Mouse (Mus musculus) embryonic facial prominence, embryonic 13.5 days (tissue): ENCODE measurements at regions not wholly inside any gene's neighbourhood (a gene's known extent, or its start where the extent isn't known, plus 50 kb on each side); places are given as distances from the start of the nearest gene placed in this dataset.

ENCODE experiments used
- ATAC-seq: fragments of 200-750 bp; cut with Nextera tagmentation; 2 replicates; pipeline ENCODE4 v1.8.0; 2017; ENCODE audit warnings: low read depth; ENCODE audit not compliant: insufficient number of reproducible peaks, insufficient read depth, low FRiP score, low TSS enrichment
- H3K27ac ChIP-seq: fragments of 300-500 bp; sonication (generic); 2 replicates; pipeline ENCODE4 v1.5.1; 2015; ENCODE audit warnings: moderate library complexity, mild to moderate bottlenecking, inconsistent platforms
- H3K27me3 ChIP-seq: fragments of 300-500 bp; sonication (generic); 2 replicates; pipeline ENCODE4 v1.6.1; 2015; ENCODE audit warnings: mild to moderate bottlenecking, inconsistent platforms
- H3K36me3 ChIP-seq: fragments of 300-500 bp; sonication (generic); 2 replicates; pipeline ENCODE4 v1.6.1; 2015; ENCODE audit warnings: mild to moderate bottlenecking, inconsistent platforms
- H3K4me1 ChIP-seq: fragments of 300-500 bp; sonication (generic); 2 replicates; pipeline ENCODE4 v1.6.1; 2015; ENCODE audit warnings: inconsistent platforms
- H3K4me2 ChIP-seq: fragments of 300-500 bp; sonication (generic); 2 replicates; pipeline ENCODE4 v1.6.1; 2015; ENCODE audit warnings: moderate library complexity, mild to moderate bottlenecking, inconsistent platforms
- H3K4me3 ChIP-seq: fragments of 300-500 bp; sonication (generic); 2 replicates; pipeline ENCODE4 v1.5.1; 2015; ENCODE audit warnings: mild to moderate bottlenecking, inconsistent platforms
- H3K9ac ChIP-seq: fragments of 300-500 bp; sonication (generic); 2 replicates; pipeline ENCODE4 v1.6.1; 2015; ENCODE audit warnings: mild to moderate bottlenecking, inconsistent platforms
- H3K9me3 ChIP-seq: fragments of 300-500 bp; sonication (generic); 2 replicates; pipeline ENCODE4 v1.6.1; 2016; ENCODE audit warnings: inconsistent platforms
- WGBS: fragments of 180-500 bp; shearing (Covaris S2); methylation state at CpG from one replicate; pipeline ENCODE4 v1.1.7; 2015; ENCODE audit warnings: mixed read lengths; 5-methylcytosine and 5-hydroxymethylcytosine counted together

DNA sequence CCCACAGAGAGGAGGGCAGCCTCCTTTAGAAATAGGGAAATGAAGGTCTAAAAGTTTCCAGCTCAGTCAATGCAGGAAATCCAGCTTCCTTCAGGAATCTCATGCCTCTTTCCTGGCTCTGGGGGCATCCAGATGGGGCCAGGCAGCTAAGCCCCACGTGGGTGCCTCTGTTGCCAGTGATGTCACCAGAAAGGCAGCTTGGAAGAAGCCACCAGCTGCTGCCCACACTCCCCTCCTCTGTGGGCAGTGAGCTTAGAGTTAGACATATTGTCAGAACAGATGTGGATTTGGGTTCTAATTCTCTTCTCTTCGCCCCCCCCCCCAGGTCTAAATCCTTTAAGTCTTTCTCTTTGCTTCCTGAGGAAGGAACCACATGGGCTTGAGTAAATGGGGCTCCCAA is 116.2 kb upstream of the Pja1 start:
- 40% methylated on average over 2 of the region's 2 CpGs for WGBS
- no peak overlapping the region for H3K27ac ChIP-seq
- H3K4me3 ChIP-seq: no peak overlapping the region
- H3K27me3 ChIP-seq: peaks cover 63% of the 10 kb centered on the region
- no peak overlapping the region for H3K4me2 ChIP-seq
- H3K9me3 ChIP-seq: no peaks in the 10 kb centered on the region
- no peaks in the 10 kb centered on the region for H3K36me3 ChIP-seq
- no peaks in the 10 kb centered on the region for H3K4me1 ChIP-seq
- ATAC-seq: no peak
- no peak overlapping the region for H3K9ac ChIP-seq

DNA sequence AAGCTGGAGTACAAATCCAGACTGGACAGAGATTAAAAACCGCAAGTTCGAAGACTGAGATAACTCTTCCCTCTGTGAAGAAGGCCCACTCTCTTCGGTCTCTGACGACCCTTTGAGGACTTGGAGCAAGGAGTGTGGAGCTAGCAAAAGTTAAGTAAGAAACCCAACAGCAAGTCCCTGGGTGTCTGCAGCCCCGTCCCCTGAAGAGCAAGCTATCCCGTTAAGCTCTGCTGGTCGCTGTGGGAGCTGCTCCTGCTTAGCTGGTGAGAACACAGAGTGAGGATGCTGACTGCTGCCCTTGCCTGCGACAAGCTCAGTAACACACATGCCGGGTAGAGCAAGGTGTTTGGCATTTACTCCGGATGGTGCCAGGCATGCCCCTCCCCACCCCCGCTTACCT is 115.2 kb upstream of the Pja1 start:
- ATAC-seq: no peak
- no peaks in the 10 kb centered on the region for H3K36me3 ChIP-seq
- peaks cover 6% of the 10 kb centered on the region; the same call in 1 of the 2 replicates for H3K4me1 ChIP-seq
- H3K27me3 ChIP-seq: peaks cover 65% of the 10 kb centered on the region
- no peak overlapping the region for H3K27ac ChIP-seq
- no peak overlapping the region for H3K9ac ChIP-seq
- no peak overlapping the region for H3K4me3 ChIP-seq
- 59% methylated on average over 11 of the region's 11 CpGs for WGBS
- H3K4me2 ChIP-seq: no peak overlapping the region
- H3K9me3 ChIP-seq: no peaks in the 10 kb centered on the region

DNA sequence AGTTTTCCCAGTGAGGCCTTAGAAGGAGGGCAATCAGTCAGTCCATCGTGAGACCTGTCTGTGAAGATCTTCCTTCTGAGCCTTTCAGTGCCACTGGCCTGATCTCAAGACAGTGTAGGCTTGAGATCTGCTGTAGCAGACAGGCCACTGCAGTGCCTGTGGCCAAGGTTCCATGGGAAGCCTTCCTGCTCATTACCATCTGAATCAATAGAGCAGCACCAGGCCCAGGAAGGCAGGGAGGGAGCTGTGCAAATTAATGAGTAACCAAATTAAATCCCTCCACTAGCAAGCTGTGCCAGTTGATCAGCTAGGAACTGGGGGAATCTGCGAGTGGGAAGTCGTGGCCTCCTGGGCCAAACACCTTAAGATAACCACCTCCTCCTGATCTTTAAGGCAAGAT is 114.6 kb upstream of the Pja1 start:
- ATAC-seq: no peak
- peaks cover 7% of the 10 kb centered on the region; the same call in 1 of the 2 replicates for H3K4me1 ChIP-seq
- H3K9ac ChIP-seq: no peak overlapping the region
- H3K9me3 ChIP-seq: no peaks in the 10 kb centered on the region
- peaks cover 67% of the 10 kb centered on the region for H3K27me3 ChIP-seq
- H3K4me3 ChIP-seq: no peak overlapping the region
- WGBS: 37% methylated on average over 3 of the region's 3 CpGs
- H3K4me2 ChIP-seq: no peak overlapping the region
- H3K27ac ChIP-seq: no peak overlapping the region
- no peaks in the 10 kb centered on the region for H3K36me3 ChIP-seq

DNA sequence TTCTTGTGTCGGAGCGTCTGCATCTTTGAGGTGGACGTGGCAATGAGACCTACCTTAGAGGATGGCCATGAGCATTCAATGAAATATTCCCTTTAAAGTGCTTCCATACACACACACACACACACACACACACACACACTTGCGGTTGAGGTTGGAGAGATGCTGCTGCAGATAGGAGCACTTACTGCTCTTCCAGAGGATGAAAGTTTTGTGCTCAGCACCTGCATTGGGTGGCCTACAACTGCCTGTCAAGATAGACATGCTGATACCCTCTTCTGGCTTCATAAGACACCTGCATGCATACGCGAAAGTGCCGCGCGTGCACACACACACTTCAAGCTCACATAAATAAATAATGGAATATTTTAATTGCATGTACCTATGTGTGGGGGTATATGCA is 111.5 kb upstream of the Pja1 start:
- no peak overlapping the region for H3K4me2 ChIP-seq
- no peak for ATAC-seq
- 93% methylated on average over 9 of the region's 9 CpGs for WGBS
- H3K9me3 ChIP-seq: no peaks in the 10 kb centered on the region
- H3K36me3 ChIP-seq: no peaks in the 10 kb centered on the region
- no peak overlapping the region for H3K4me3 ChIP-seq
- H3K27me3 ChIP-seq: peaks cover 73% of the 10 kb centered on the region
- H3K27ac ChIP-seq: no peak overlapping the region
- peaks cover 7% of the 10 kb centered on the region; the same call in 1 of the 2 replicates for H3K4me1 ChIP-seq
- no peak overlapping the region for H3K9ac ChIP-seq

DNA sequence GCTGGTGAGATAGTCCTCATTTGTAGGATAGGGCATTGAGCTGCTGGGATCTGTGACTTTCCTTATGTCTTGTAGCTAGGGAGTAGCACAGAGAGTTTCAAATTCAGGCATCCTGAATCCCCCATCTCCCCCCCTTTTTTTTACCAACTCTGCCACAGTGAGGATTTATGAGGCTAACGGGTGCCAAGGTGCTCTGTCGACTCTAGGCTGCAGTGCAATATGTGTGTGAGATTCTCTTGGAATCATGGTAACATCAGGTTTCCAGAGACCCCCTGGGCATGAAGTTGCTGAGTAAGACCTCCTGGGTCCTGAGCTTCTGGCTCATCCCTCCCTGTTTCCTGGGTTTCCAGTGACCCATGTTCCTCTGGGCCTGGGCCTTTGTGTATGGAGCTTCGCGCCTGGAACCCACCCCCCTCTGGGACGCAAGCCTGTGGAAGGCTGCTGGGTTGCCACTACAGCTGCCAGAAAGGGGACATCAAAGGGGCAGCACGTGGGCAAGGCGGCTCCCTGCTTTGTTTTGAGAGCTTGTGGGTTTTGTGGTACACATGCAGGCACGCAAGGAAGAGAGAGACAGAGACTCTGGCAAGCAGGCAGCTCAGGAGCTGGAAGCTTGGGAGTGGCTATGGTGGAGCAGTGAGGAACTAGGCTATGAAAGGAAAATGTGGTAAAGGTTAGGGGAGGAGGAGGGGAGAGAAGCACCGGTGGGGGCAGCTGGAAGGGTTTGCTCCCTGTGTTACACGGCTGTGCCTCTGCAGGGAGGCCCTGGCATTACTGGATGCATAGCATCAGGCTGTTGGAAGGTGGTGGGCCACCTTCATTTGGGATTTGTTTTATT is 110.8 kb upstream of the Pja1 start:
- no peak overlapping the region for H3K9ac ChIP-seq
- H3K4me3 ChIP-seq: no peak overlapping the region
- no peaks in the 10 kb centered on the region for H3K9me3 ChIP-seq
- no peaks in the 10 kb centered on the region for H3K36me3 ChIP-seq
- H3K27me3 ChIP-seq: peaks cover 71% of the 10 kb centered on the region
- peak overlapping the region; percentile 69; the same call in 1 of the 2 replicates for H3K27ac ChIP-seq
- 38% methylated on average over 10 of the region's 10 CpGs for WGBS
- H3K4me1 ChIP-seq: peaks cover 7% of the 10 kb centered on the region; the same call in 1 of the 2 replicates
- ATAC-seq: peak; percentile 80
- H3K4me2 ChIP-seq: no peak overlapping the region

DNA sequence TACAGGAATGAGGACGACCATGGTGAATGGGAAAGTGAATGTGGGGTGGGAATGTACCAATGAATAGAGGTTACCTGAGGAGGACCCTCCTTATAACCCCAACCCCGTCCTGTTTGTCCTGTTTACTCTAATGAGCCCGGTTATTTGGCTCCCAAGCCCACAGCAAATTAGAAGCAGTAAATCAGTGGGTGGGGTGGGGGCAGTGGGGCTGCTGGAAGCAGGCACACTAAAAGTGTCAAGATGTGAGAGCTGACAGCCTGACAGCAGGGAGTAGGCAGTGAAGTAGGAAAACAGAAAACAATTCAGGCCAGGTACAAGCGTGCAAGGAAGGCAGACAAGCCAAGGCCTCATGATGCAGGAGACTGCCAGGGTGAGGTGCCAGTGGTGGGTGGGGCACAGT is 108.1 kb upstream of the Pja1 start:
- Histone ChIP-seq H3K4me1 (peaks cover 10% of the 10 kb centered on the region; the same call in 1 of the 2 replicates), H3K9ac (no peak overlapping the region), H3K4me3 (no peak overlapping the region), H3K27ac (no peak overlapping the region), H3K9me3 (no peaks in the 10 kb centered on the region), H3K4me2 (no peak overlapping the region), H3K36me3 (no peaks in the 10 kb centered on the region), H3K27me3 (peaks cover 69% of the 10 kb centered on the region)
- WGBS: 67% methylated on average over 4 of the region's 4 CpGs
- ATAC-seq: no peak

DNA sequence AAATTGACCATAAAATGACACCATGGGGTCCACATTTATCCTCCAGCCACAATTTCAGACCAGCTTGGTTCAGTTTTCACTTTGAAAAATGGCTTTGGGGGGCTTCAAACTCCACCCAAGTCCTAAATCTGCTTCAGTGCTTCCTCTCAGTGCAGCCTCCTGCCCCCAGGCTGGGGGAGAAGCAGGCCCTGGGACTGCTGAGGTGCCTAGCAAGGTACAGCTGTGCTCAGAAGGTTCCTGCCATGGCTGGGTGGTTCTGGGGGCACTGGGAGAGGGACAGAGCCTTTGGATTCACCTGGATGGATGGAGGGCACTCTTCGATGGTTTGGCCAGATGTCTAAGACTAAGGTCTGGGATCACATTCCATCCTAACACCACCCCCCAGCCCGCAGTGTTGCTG is 107.7 kb upstream of the Pja1 start:
- Histone ChIP-seq H3K4me2 (no peak overlapping the region), H3K27ac (no peak overlapping the region), H3K4me1 (peaks cover 11% of the 10 kb centered on the region; the same call in 1 of the 2 replicates), H3K27me3 (peaks cover 69% of the 10 kb centered on the region), H3K9ac (no peak overlapping the region), H3K36me3 (no peaks in the 10 kb centered on the region), H3K4me3 (no peak overlapping the region), H3K9me3 (no peaks in the 10 kb centered on the region)
- 63% methylated on average over 2 of the region's 2 CpGs for WGBS
- no peak for ATAC-seq

DNA sequence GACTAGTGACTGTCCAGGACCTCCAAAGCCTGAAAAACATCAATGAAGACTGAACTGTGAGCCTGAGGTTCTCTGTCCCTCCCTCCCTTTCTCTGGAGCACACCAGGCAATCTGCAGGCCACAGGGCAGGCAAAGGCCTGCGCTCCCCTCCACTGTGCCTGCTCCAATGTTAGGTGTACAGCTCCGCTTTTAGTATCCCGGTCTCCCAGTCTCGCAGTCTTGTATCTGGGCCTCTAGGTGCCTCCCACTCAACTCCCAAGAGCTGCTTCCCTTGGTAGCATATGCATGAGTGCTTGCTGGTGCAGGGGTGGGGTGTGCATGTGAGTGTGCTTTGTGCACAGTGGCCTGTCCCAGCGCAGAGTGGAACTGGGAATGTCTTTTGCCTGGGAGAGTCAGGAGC is 104.0 kb upstream of the Pja1 start:
- no peak for ATAC-seq
- Histone ChIP-seq H3K9ac (no peak overlapping the region), H3K4me3 (no peak overlapping the region), H3K27ac (no peak overlapping the region), H3K4me2 (0 out of 2 replicates have a peak overlapping the region, but pooled peaks have one; percentile 55), H3K9me3 (no peaks in the 10 kb centered on the region), H3K4me1 (0 out of 2 replicates have a peak, but pooled peaks cover 5% of the 10 kb centered on the region), H3K27me3 (peaks cover 71% of the 10 kb centered on the region), H3K36me3 (no peaks in the 10 kb centered on the region)
- WGBS: 47% methylated on average over 5 of the region's 5 CpGs

DNA sequence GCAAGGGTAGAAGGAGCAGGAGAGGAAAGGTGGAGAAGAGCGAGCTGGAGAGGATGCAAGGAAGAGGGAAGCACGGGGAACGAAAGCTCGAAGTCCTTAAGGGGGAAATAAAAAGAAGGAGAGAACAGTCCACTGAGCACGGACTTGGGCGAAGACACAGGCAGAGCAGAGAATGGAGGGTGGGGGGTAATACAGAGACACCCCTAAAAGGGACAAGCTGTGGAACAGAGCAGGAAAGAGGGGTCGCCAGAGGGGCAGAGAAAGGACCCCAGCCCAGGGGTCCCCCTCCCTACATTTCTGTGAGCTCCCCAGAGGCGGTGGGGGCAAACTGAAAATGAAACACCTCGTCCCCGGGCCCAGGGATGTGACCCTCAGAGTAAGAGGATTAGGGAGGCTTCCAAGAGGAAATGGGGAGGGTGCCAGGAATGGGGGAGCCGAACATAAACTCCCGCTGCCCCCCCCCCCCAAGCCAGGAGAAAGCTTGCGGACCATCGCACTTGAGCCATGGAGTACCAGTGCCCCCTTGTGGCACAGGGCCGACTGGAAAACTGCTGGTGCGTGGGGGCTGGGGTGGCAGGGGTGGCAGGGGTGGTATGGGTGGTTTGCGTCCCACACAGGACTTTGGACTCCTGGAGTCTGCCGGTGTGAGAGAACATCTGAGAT is 103.5 kb upstream of the Pja1 start:
- H3K4me2 ChIP-seq: peak overlapping the region; percentile 55
- H3K9me3 ChIP-seq: no peaks in the 10 kb centered on the region
- 28% methylated on average over 17 of the region's 18 CpGs for WGBS
- peak overlapping the region; percentile 23 for H3K4me3 ChIP-seq
- no peak for ATAC-seq
- no peak overlapping the region for H3K9ac ChIP-seq
- H3K27me3 ChIP-seq: peaks cover 76% of the 10 kb centered on the region
- 0 out of 2 replicates have a peak, but pooled peaks cover 5% of the 10 kb centered on the region for H3K4me1 ChIP-seq
- H3K27ac ChIP-seq: no peak overlapping the region
- H3K36me3 ChIP-seq: no peaks in the 10 kb centered on the region

DNA sequence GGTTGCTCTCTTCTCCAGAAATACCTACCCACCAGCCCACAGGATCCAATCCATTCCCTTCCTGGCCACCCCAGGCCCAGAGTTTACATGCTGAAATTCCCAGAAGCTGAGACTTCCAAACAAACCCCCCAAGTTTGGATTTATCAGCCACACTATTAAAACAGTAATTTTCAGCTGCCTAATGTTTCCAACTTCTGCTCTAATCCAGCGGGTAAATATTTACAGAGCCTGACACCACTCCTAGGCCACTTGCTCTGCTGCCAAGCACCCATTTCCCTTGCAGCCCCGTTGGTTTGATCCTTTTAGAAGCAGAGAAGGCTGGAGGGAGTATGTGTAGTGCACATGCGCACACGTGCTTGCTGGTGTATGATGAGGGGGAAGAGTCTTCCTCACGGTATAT is 99.1 kb upstream of the Pja1 start:
- Histone ChIP-seq H3K27ac (no peak overlapping the region), H3K4me2 (no peak overlapping the region), H3K4me3 (no peak overlapping the region), H3K9ac (no peak overlapping the region), H3K36me3 (no peaks in the 10 kb centered on the region), H3K9me3 (no peaks in the 10 kb centered on the region), H3K4me1 (peaks cover 15% of the 10 kb centered on the region), H3K27me3 (peaks cover 87% of the 10 kb centered on the region)
- no peak for ATAC-seq
- WGBS: 79% methylated on average over 5 of the region's 5 CpGs

DNA sequence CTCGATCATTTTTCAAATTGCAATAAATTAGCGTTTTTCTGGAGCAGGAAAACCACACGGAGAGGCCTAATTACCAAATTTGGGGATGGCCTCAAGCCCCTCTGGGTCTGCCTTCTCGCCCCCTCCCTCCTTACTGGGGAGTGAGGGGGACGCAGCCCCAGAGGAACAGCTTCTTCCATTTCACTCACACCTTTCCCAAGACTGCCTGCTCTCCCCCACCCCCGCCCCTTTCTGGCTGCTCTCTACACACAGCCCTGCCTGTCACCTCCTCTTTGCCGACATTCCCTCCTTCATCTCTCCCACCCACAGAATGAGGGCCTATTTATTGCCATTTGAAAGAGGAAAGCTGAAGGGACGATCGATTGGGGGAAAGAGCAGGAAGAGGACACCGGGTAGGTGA is 97.2 kb upstream of the Pja1 start:
- no peak for ATAC-seq
- 21% methylated on average over 9 of the region's 10 CpGs for whole genome bisulfite sequencing
- Histone ChIP-seq H3K36me3 (no peaks in the 10 kb centered on the region), H3K9ac (no peak overlapping the region), H3K9me3 (no peaks in the 10 kb centered on the region), H3K4me3 (no peak overlapping the region), H3K27ac (no peak overlapping the region), H3K27me3 (peaks cover 91% of the 10 kb centered on the region), H3K4me2 (peak overlapping the region; percentile 51), H3K4me1 (peaks cover 10% of the 10 kb centered on the region)
